Mouse (Mus musculus): ENCODE results near the gene Rwdd2a. TPM values are rescaled to one million over a fixed set of nuclear protein-coding genes. Genes with fewer than 3 reads are reported as not detected.
A peak's percentile ranks its signal among the peaks of the same experiment; 100 is the strongest.

Rwdd2a gene
- polyA plus RNA-seq, 2 experiments: 2.2 to 3.5 TPM

DNA sequence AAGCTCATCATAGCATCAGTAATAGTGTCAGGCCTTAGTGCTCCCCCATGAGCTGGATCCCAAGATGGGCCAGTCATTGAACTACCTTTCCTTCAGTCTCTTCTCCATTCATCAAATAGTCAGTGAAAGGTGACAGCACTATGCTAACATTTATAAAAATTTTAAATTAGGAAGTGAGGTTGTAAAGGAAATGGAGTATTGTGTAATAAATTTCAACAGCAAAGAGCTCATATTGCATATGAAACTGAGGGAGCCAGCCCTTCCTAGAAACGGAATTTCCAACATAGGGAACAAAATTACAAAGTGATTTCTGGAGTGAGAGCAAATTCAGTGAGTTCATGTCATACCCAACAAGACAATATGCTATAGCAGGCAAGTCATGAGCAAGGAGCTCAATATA, 27.2 kb upstream of the Rwdd2a start:
- Histone ChIP-seq H3K4me3 (replicated peaks; ENCODE audit: low read length) (no peak overlapping the region), H3K4me2 (replicated peaks; ENCODE audit: low read depth, low read length, severe bottlenecking) (no peak overlapping the region), H3K4me1 (ENCODE audit: control insufficient read depth, insufficient read depth, low read length) (no peaks in the 10 kb centered on the region), H3K27ac (replicated peaks; ENCODE audit: low read depth, low read length) (no peak overlapping the region), H3K9me3 (ENCODE audit: control insufficient read depth, low read length) (no peaks in the 10 kb centered on the region), H3K36me3 (ENCODE audit: control insufficient read depth, insufficient read depth, low read length) (peaks cover 61% of the 10 kb centered on the region), H3K27me3 (ENCODE audit: control insufficient read depth, insufficient read depth, low read length) (no peaks in the 10 kb centered on the region), H3K9ac (ENCODE audit: low read depth, low read length, severe bottlenecking) (no peak overlapping the region)
- WGBS: 72% methylated on average over 1 of the region's 1 CpGs
- ATAC-seq (ENCODE audit: low FRiP score, low read depth) (no peak), DNase-seq (ENCODE audit: low spot score) (no peak)
- no peak for TF ChIP-seq POLR2A (IDR thresholded peaks at IDR 0.05; ENCODE audit: borderline replicate concordance, extremely low read depth, insufficient read depth, insufficient read length)

DNA sequence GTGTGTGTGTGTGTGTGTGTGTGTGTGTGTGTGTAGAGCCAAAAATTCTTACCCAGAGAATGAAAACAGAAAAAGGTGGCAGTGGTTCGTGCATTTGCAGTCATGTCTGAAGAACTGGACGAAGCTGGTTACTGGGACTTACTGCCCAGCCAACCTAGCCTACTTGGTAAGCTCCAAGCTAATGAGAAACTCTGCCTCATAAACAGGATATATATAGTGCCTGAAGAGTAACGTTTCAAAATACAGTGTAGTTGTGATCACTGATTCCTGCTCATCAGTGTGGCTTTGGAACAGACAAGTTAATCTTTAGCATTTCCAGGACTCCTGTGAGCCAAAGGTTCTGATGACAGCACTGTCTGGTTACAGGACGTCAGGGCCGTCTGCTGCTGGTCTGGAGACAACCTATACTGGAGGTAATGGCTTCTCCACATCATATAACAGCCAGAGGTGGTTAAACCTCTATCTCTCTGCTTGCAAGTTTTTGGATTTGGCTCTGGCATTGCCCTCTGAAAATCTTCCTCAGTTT, 22.1 kb upstream of the Rwdd2a start:
- DNase-seq (ENCODE audit: low spot score) (no peak), ATAC-seq (ENCODE audit: low FRiP score, low read depth) (no peak)
- peaks cover 65% of the 10 kb centered on the region for H3K36me3 ChIP-seq (ENCODE audit: control insufficient read depth, insufficient read depth, low read length)
- no peak for TF ChIP-seq POLR2A (IDR thresholded peaks at IDR 0.05; ENCODE audit: borderline replicate concordance, extremely low read depth, insufficient read depth, insufficient read length)
- no peaks in the 10 kb centered on the region for H3K4me1 ChIP-seq (ENCODE audit: control insufficient read depth, insufficient read depth, low read length)
- H3K27me3 ChIP-seq (ENCODE audit: control insufficient read depth, insufficient read depth, low read length): no peaks in the 10 kb centered on the region
- no peak overlapping the region for H3K27ac ChIP-seq (replicated peaks; ENCODE audit: low read depth, low read length)
- 84% methylated on average over 5 of the region's 5 CpGs for WGBS
- H3K4me2 ChIP-seq (replicated peaks; ENCODE audit: low read depth, low read length, severe bottlenecking): no peak overlapping the region
- no peak overlapping the region for H3K9ac ChIP-seq (ENCODE audit: low read depth, low read length, severe bottlenecking)
- no peak overlapping the region for H3K4me3 ChIP-seq (replicated peaks; ENCODE audit: low read length)
- H3K9me3 ChIP-seq (ENCODE audit: control insufficient read depth, low read length): no peaks in the 10 kb centered on the region

DNA sequence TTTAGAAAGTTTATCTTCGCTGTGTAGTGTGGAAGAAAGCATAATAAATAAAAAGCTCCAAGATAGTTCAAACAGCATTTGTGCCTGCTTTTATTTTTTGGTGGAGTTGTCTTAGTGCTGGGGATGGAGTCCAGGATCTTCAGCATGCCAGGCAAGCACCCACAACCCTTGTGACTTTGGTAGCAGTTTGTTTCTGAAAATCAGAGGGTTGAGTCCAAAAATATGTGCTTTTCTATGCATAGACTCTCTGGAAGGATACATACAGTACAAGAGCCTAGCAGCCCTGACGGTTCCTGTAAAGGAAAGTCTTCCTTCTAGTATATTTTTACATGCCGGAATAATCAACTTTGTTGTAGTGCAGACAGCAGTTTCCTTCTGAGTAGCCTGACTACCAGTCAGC, 21.1 kb upstream of the Rwdd2a start:
- ATAC-seq (ENCODE audit: low FRiP score, low read depth) (no peak), DNase-seq (ENCODE audit: low spot score) (no peak)
- no peak for TF ChIP-seq POLR2A (IDR thresholded peaks at IDR 0.05; ENCODE audit: borderline replicate concordance, extremely low read depth, insufficient read depth, insufficient read length)
- H3K9ac ChIP-seq (ENCODE audit: low read depth, low read length, severe bottlenecking): no peak overlapping the region
- no peak overlapping the region for H3K4me2 ChIP-seq (replicated peaks; ENCODE audit: low read depth, low read length, severe bottlenecking)
- H3K27me3 ChIP-seq (ENCODE audit: control insufficient read depth, insufficient read depth, low read length): no peaks in the 10 kb centered on the region
- no peaks in the 10 kb centered on the region for H3K9me3 ChIP-seq (ENCODE audit: control insufficient read depth, low read length)
- WGBS: 92% methylated on average over 3 of the region's 3 CpGs
- H3K4me3 ChIP-seq (replicated peaks; ENCODE audit: low read length): no peak overlapping the region
- no peak overlapping the region for H3K27ac ChIP-seq (replicated peaks; ENCODE audit: low read depth, low read length)
- H3K4me1 ChIP-seq (ENCODE audit: control insufficient read depth, insufficient read depth, low read length): no peaks in the 10 kb centered on the region
- peaks cover 69% of the 10 kb centered on the region for H3K36me3 ChIP-seq (ENCODE audit: control insufficient read depth, insufficient read depth, low read length)

DNA sequence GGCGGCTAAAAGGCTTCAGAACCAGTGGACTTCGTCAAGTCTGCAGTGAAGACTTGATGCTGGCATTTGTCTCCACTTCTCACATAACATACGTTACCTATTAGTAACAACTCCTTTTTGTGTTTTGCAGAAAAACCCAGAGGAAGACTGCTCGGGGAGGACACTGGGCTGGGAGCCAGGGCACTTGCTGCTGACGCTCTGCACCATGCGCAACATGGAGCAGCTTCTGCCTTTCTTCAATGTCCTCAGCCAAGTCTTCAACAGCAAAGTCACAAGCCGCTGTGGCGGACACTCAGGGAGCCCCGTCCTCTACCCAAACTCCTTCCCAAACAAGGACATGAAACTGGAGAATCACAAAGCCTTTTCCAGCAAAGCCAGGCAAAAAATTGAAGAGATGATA, 17.9 kb upstream of the Rwdd2a start:
- H3K9ac ChIP-seq (ENCODE audit: low read depth, low read length, severe bottlenecking): no peak overlapping the region
- no peak for TF ChIP-seq POLR2A (IDR thresholded peaks at IDR 0.05; ENCODE audit: borderline replicate concordance, extremely low read depth, insufficient read depth, insufficient read length)
- 85% methylated on average over 9 of the region's 9 CpGs for WGBS
- no peak for DNase-seq (ENCODE audit: low spot score)
- no peak overlapping the region for H3K27ac ChIP-seq (replicated peaks; ENCODE audit: low read depth, low read length)
- ATAC-seq (ENCODE audit: low FRiP score, low read depth): no peak
- H3K4me2 ChIP-seq (replicated peaks; ENCODE audit: low read depth, low read length, severe bottlenecking): no peak overlapping the region
- H3K4me1 ChIP-seq (ENCODE audit: control insufficient read depth, insufficient read depth, low read length): no peaks in the 10 kb centered on the region
- H3K9me3 ChIP-seq (ENCODE audit: control insufficient read depth, low read length): no peaks in the 10 kb centered on the region
- H3K36me3 ChIP-seq (ENCODE audit: control insufficient read depth, insufficient read depth, low read length): peaks cover 73% of the 10 kb centered on the region
- H3K4me3 ChIP-seq (replicated peaks; ENCODE audit: low read length): no peak overlapping the region
- H3K27me3 ChIP-seq (ENCODE audit: control insufficient read depth, insufficient read depth, low read length): no peaks in the 10 kb centered on the region

DNA sequence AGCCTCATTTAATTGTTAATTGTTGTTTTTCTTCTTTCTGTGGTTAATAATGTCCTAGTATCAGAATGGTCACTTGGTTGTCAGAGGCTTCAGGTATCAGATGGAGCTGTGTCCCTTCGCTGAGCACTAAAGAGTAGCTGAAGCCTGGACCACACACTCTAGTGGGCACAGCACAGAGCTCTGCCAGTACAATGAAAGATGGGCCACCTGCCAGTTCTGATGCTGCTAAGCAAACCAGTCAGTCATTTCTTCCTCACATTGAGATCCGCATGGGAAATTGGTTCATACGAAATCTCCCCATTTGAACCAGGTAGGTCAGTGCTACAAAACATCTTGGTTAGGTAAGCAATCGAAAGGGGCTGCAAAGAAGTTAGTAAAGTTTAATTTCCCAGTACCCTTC, 17.1 kb upstream of the Rwdd2a start:
- 90% methylated on average over 4 of the region's 4 CpGs for WGBS

DNA sequence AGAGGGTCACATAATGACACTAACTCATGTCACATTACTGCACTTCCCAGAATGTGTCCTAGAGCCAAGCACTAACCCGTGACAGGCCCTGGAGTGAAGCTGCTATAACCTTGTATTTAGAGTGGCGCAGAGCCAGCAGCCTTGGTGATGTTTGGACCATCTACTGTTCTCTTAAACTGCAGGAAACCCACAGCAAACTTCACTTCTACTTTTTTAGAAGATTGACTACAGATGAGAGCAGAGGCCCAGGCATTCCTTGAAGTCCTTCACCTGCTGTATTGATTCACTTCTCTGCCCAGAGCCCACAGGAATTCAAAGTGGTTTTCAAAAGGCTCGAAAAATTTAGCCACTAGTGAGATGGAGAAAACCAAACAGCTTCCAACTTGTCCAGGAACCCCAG, 11.2 kb upstream of the Rwdd2a start:
- H3K27ac ChIP-seq (replicated peaks; ENCODE audit: low read depth, low read length): no peak overlapping the region
- 81% methylated on average over 3 of the region's 3 CpGs for WGBS
- no peak for TF ChIP-seq POLR2A (IDR thresholded peaks at IDR 0.05; ENCODE audit: borderline replicate concordance, extremely low read depth, insufficient read depth, insufficient read length)
- H3K4me2 ChIP-seq (replicated peaks; ENCODE audit: low read depth, low read length, severe bottlenecking): no peak overlapping the region
- H3K4me3 ChIP-seq (replicated peaks; ENCODE audit: low read length): no peak overlapping the region
- H3K9ac ChIP-seq (ENCODE audit: low read depth, low read length, severe bottlenecking): no peak overlapping the region
- H3K9me3 ChIP-seq (ENCODE audit: control insufficient read depth, low read length): no peaks in the 10 kb centered on the region
- DNase-seq (ENCODE audit: low spot score) (peak; percentile 4), ATAC-seq (ENCODE audit: low FRiP score, low read depth) (no peak)
- no peaks in the 10 kb centered on the region for H3K27me3 ChIP-seq (ENCODE audit: control insufficient read depth, insufficient read depth, low read length)
- H3K4me1 ChIP-seq (ENCODE audit: control insufficient read depth, insufficient read depth, low read length): no peaks in the 10 kb centered on the region
- peaks cover 89% of the 10 kb centered on the region for H3K36me3 ChIP-seq (ENCODE audit: control insufficient read depth, insufficient read depth, low read length)

More for the DNA sequence above, 17.1 kb upstream of the Rwdd2a start:
- no peak overlapping the region for H3K27ac ChIP-seq (replicated peaks; ENCODE audit: low read depth, low read length)
- no peaks in the 10 kb centered on the region for H3K4me1 ChIP-seq (ENCODE audit: control insufficient read depth, insufficient read depth, low read length)
- no peaks in the 10 kb centered on the region for H3K27me3 ChIP-seq (ENCODE audit: control insufficient read depth, insufficient read depth, low read length)
- H3K36me3 ChIP-seq (ENCODE audit: control insufficient read depth, insufficient read depth, low read length): peaks cover 75% of the 10 kb centered on the region
- ATAC-seq (ENCODE audit: low FRiP score, low read depth): no peak
- DNase-seq (ENCODE audit: low spot score): no peak
- H3K9ac ChIP-seq (ENCODE audit: low read depth, low read length, severe bottlenecking): no peak overlapping the region
- TF ChIP-seq POLR2A (IDR thresholded peaks at IDR 0.05; ENCODE audit: borderline replicate concordance, extremely low read depth, insufficient read depth, insufficient read length): no peak
- H3K9me3 ChIP-seq (ENCODE audit: control insufficient read depth, low read length): no peaks in the 10 kb centered on the region
- H3K4me2 ChIP-seq (replicated peaks; ENCODE audit: low read depth, low read length, severe bottlenecking): no peak overlapping the region
- no peak overlapping the region for H3K4me3 ChIP-seq (replicated peaks; ENCODE audit: low read length)
